Mouse (Mus musculus) lung, embryonic 15.5 days (tissue): ENCODE results near the gene Snapc5. TPM values are rescaled to one million over a fixed set of nuclear protein-coding genes. Genes with fewer than 3 reads are reported as not detected.
"Not testable (repeated sequence)": the region's sequence is repeated elsewhere in the genome, so short reads cannot be mapped to it uniquely, and the experiment has no call there.

ENCODE experiments used
- ATAC-seq: fragments of 200-750 bp; cut with Nextera tagmentation; 2 replicates; pipeline ENCODE4 v1.8.0; 2017; ENCODE audit warnings: moderate number of reproducible peaks, borderline replicate concordance; ENCODE audit not compliant: low FRiP score, low TSS enrichment; ENCODE audit errors: extremely low read depth
- H3K27ac ChIP-seq: fragments of 300-500 bp; sonication (generic); 2 replicates; pipeline ENCODE4 v1.5.1; 2015; ENCODE audit warnings: moderate library complexity, mild to moderate bottlenecking, inconsistent platforms
- H3K27me3 ChIP-seq: fragments of 300-500 bp; sonication (generic); 2 replicates; pipeline ENCODE4 v1.6.1; 2015; ENCODE audit warnings: inconsistent platforms
- H3K36me3 ChIP-seq: fragments of 300-500 bp; sonication (generic); 2 replicates; pipeline ENCODE4 v1.6.1; 2015; ENCODE audit warnings: inconsistent platforms
- H3K4me1 ChIP-seq: fragments of 300-500 bp; sonication (generic); 2 replicates; pipeline ENCODE4 v1.6.1; 2015; ENCODE audit warnings: inconsistent platforms
- H3K4me2 ChIP-seq: fragments of 300-500 bp; sonication (generic); 2 replicates; pipeline ENCODE4 v1.6.1; 2015; ENCODE audit warnings: inconsistent platforms, mild to moderate bottlenecking, moderate library complexity
- H3K4me3 ChIP-seq: fragments of 300-500 bp; sonication (generic); 2 replicates; pipeline ENCODE4 v1.5.1; 2015; ENCODE audit warnings: mild to moderate bottlenecking, inconsistent platforms
- H3K9ac ChIP-seq: fragments of 300-500 bp; sonication (generic); 2 replicates; pipeline ENCODE4 v1.6.1; 2015; ENCODE audit warnings: inconsistent platforms
- H3K9me3 ChIP-seq: fragments of 300-500 bp; sonication (generic); 2 replicates; pipeline ENCODE4 v1.6.1; 2016; ENCODE audit warnings: inconsistent platforms
- WGBS: fragments of 180-500 bp; shearing (Covaris S2); methylation state at CpG from one replicate; pipeline ENCODE4 v1.1.7; 2015; 5-methylcytosine and 5-hydroxymethylcytosine counted together
- polyA plus RNA-seq: library from polyadenylated mRNA; unstranded; fragments of >200 nt; fragmentation: Nextera tagmentation; extraction: Ambion mirVana; gene quantifications from 2 replicates; pipeline ENCODE4 v1.2.1, GENCODE M21; 2015

The Snapc5 gene
- polyA plus RNA-seq, 1 experiment from 2014 or later, result 32.8 TPM

- ATAC-seq, result no peak
- 57% methylated on average over 8 of the region's 8 CpGs for WGBS
- H3K36me3 ChIP-seq, result peaks cover 42% of the 10 kb centered on the region
- peak overlapping the region; percentile 64 for H3K4me2 ChIP-seq
- H3K9ac ChIP-seq, result no peak overlapping the region
- H3K27me3 ChIP-seq, result no peaks in the 10 kb centered on the region
- H3K4me3 ChIP-seq, result peak overlapping the region; percentile 86
- no peak overlapping the region for H3K27ac ChIP-seq
- H3K4me1 ChIP-seq, result peaks cover 28% of the 10 kb centered on the region
- no peaks in the 10 kb centered on the region for H3K9me3 ChIP-seq
Measured at GRCm38 (mm10) chr9:64174766-64175165, 4.3 kb upstream of the Snapc5 start.

GRCm38 (mm10) chr9:64175378-64175777, 3.7 kb upstream of the Snapc5 start:
- Histone ChIP-seq H3K9ac (no peak overlapping the region), H3K4me2 (no peak overlapping the region), H3K27me3 (no peaks in the 10 kb centered on the region), H3K4me3 (no peak overlapping the region), H3K9me3 (no peaks in the 10 kb centered on the region), H3K36me3 (peaks cover 45% of the 10 kb centered on the region), H3K27ac (no peak overlapping the region), H3K4me1 (peaks cover 33% of the 10 kb centered on the region)
- 82% methylated on average over 11 of the region's 11 CpGs for WGBS
- ATAC-seq, result no peak

GRCm38 (mm10) chr9:64178610-64178973, 482 bp upstream of the Snapc5 start:
- H3K36me3 ChIP-seq, result peaks cover 70% of the 10 kb centered on the region
- 33% methylated on average over 3 of the region's 3 CpGs for WGBS
- no peaks in the 10 kb centered on the region for H3K9me3 ChIP-seq
- no peaks in the 10 kb centered on the region for H3K27me3 ChIP-seq
- peak overlapping the region; percentile 65 for H3K4me3 ChIP-seq
- peak; percentile 63; the same call in 1 of the 2 replicates for ATAC-seq
- peak overlapping the region; percentile 84 for H3K27ac ChIP-seq
- H3K4me2 ChIP-seq, result peak overlapping the region; percentile 60
- H3K4me1 ChIP-seq, result peaks cover 19% of the 10 kb centered on the region
- 0 out of 2 replicates have a peak overlapping the region, but pooled peaks have one; percentile 10 for H3K9ac ChIP-seq

GRCm38 (mm10) chr9:64183295-64183694, 4.2 kb downstream of the Snapc5 start:
- H3K9me3 ChIP-seq, H3K27ac ChIP-seq, ATAC-seq, H3K9ac ChIP-seq, H3K27me3 ChIP-seq, H3K4me1 ChIP-seq, H3K4me2 ChIP-seq, H3K4me3 ChIP-seq: not testable (repeated sequence)
- peaks cover 54% of the 10 kb centered on the region for H3K36me3 ChIP-seq
- 89% methylated on average over 5 of the region's 5 CpGs for WGBS

- Histone ChIP-seq H3K4me2 (no peak overlapping the region), H3K36me3 (peaks cover 52% of the 10 kb centered on the region), H3K9me3 (no peaks in the 10 kb centered on the region), H3K27ac (no peak overlapping the region), H3K9ac (no peak overlapping the region), H3K27me3 (no peaks in the 10 kb centered on the region), H3K4me3 (no peak overlapping the region), H3K4me1 (peaks cover 9% of the 10 kb centered on the region; the same call in 1 of the 2 replicates)
- no peak for ATAC-seq
- 93% methylated on average over 5 of the region's 5 CpGs for WGBS
Measured at GRCm38 (mm10) chr9:64184166-64184840, 5.2 kb downstream of the Snapc5 start.

GRCm38 (mm10) chr9:64193879-64194278, 14.8 kb downstream of the Snapc5 start:
- no peaks in the 10 kb centered on the region for H3K9me3 ChIP-seq
- H3K4me3 ChIP-seq, result no peak overlapping the region
- no peak overlapping the region for H3K9ac ChIP-seq
- no peak overlapping the region for H3K4me2 ChIP-seq
- H3K27me3 ChIP-seq, result no peaks in the 10 kb centered on the region
- no peak for ATAC-seq
- WGBS, result 91% methylated on average over 1 of the region's 1 CpGs
- peaks cover 33% of the 10 kb centered on the region for H3K36me3 ChIP-seq
- H3K27ac ChIP-seq, result no peak overlapping the region
- H3K4me1 ChIP-seq, result no peaks in the 10 kb centered on the region

- no peak overlapping the region for H3K4me2 ChIP-seq
- no peaks in the 10 kb centered on the region for H3K9me3 ChIP-seq
- H3K9ac ChIP-seq, result no peak overlapping the region
- ATAC-seq, result no peak
- no peaks in the 10 kb centered on the region for H3K4me1 ChIP-seq
- H3K36me3 ChIP-seq, result peaks cover 22% of the 10 kb centered on the region
- WGBS, result 80% methylated on average over 4 of the region's 4 CpGs
- no peak overlapping the region for H3K27ac ChIP-seq
- H3K27me3 ChIP-seq, result no peaks in the 10 kb centered on the region
- H3K4me3 ChIP-seq, result no peak overlapping the region
Measured at GRCm38 (mm10) chr9:64195554-64195953, 16.5 kb downstream of the Snapc5 start.

GRCm38 (mm10) chr9:64197524-64197923, 18.4 kb downstream of the Snapc5 start:
- Histone ChIP-seq H3K27me3 (no peaks in the 10 kb centered on the region), H3K4me1 (no peaks in the 10 kb centered on the region), H3K27ac (no peak overlapping the region), H3K4me3 (no peak overlapping the region), H3K9me3 (no peaks in the 10 kb centered on the region), H3K36me3 (peaks cover 10% of the 10 kb centered on the region; the same call in 1 of the 2 replicates), H3K4me2 (no peak overlapping the region), H3K9ac (no peak overlapping the region)
- no peak for ATAC-seq
- WGBS, result 81% methylated on average over 8 of the region's 8 CpGs

- Histone ChIP-seq H3K9me3 (no peaks in the 10 kb centered on the region), H3K36me3 (peaks cover 7% of the 10 kb centered on the region; the same call in 1 of the 2 replicates), H3K4me1 (no peaks in the 10 kb centered on the region), H3K27ac (no peak overlapping the region), H3K4me3 (no peak overlapping the region), H3K27me3 (no peaks in the 10 kb centered on the region), H3K4me2 (no peak overlapping the region), H3K9ac (no peak overlapping the region)
- no peak for ATAC-seq
- 91% methylated on average over 5 of the region's 5 CpGs for WGBS
Measured at GRCm38 (mm10) chr9:64198068-64198762, 19.1 kb downstream of the Snapc5 start.

GRCm38 (mm10) chr9:64198763-64199418, 19.8 kb downstream of the Snapc5 start:
- ATAC-seq, H3K27ac ChIP-seq, H3K27me3 ChIP-seq, H3K36me3 ChIP-seq, H3K9me3 ChIP-seq, H3K9ac ChIP-seq, H3K4me2 ChIP-seq, H3K4me1 ChIP-seq, H3K4me3 ChIP-seq: not testable (repeated sequence)
- WGBS, result 71% methylated on average over 7 of the region's 7 CpGs

GRCm38 (mm10) chr9:64199897-64200296, 20.8 kb downstream of the Snapc5 start:
- Histone ChIP-seq H3K9me3 (no peaks in the 10 kb centered on the region), H3K36me3 (peaks cover 11% of the 10 kb centered on the region), H3K27me3 (no peaks in the 10 kb centered on the region), H3K4me2 (no peak overlapping the region), H3K9ac (no peak overlapping the region), H3K4me1 (no peaks in the 10 kb centered on the region), H3K4me3 (no peak overlapping the region), H3K27ac (no peak overlapping the region)
- no peak for ATAC-seq
- WGBS, result 55% methylated on average over 2 of the region's 2 CpGs

GRCm38 (mm10) chr9:64202331-64202730, 23.3 kb downstream of the Snapc5 start:
- no peaks in the 10 kb centered on the region for H3K27me3 ChIP-seq
- no peak overlapping the region for H3K9ac ChIP-seq
- no peaks in the 10 kb centered on the region for H3K9me3 ChIP-seq
- no peaks in the 10 kb centered on the region for H3K4me1 ChIP-seq
- ATAC-seq, result no peak
- H3K36me3 ChIP-seq, result peaks cover 13% of the 10 kb centered on the region
- H3K4me3 ChIP-seq, result no peak overlapping the region
- H3K4me2 ChIP-seq, result no peak overlapping the region
- no peak overlapping the region for H3K27ac ChIP-seq
